Mouse (Mus musculus) liver, embryonic 15.5 days (tissue): ENCODE data around the gene N4bp2l2. TPM values are rescaled to one million over a fixed set of nuclear protein-coding genes. Genes with fewer than 3 reads are reported as not detected.

Source experiments
- ATAC-seq: fragments of 200-750 bp; cut with Nextera tagmentation; 2 replicates; pipeline ENCODE4 v1.8.0; 2017; ENCODE audit warnings: moderate number of reproducible peaks, mild to moderate bottlenecking, moderate library complexity; ENCODE audit not compliant: insufficient read depth
- H3K27ac ChIP-seq: fragments of 300-500 bp; sonication (generic); replicated peaks from 2 replicates; pipeline ENCODE4 v1.5.1; 2015; ENCODE audit warnings: mild to moderate bottlenecking, inconsistent platforms
- H3K27me3 ChIP-seq: fragments of 300-500 bp; sonication (generic); 2 replicates; pipeline ENCODE4 v1.6.1; 2015; ENCODE audit warnings: mild to moderate bottlenecking, inconsistent platforms
- H3K36me3 ChIP-seq: fragments of 300-500 bp; sonication (generic); replicated peaks from 2 replicates; pipeline ENCODE4 v1.6.1; 2015; ENCODE audit warnings: moderate library complexity, mild to moderate bottlenecking, inconsistent platforms
- H3K4me1 ChIP-seq: fragments of 300-500 bp; sonication (generic); replicated peaks from 2 replicates; pipeline ENCODE4 v1.6.1; 2015; ENCODE audit warnings: inconsistent platforms
- H3K4me2 ChIP-seq: fragments of 300-500 bp; sonication (generic); 2 replicates; pipeline ENCODE4 v1.6.1; 2015; ENCODE audit warnings: moderate library complexity, mild to moderate bottlenecking, inconsistent platforms
- H3K4me3 ChIP-seq: fragments of 300-500 bp; sonication (generic); replicated peaks from 2 replicates; pipeline ENCODE4 v1.5.1; 2015; ENCODE audit warnings: mild to moderate bottlenecking, inconsistent platforms
- H3K9ac ChIP-seq: fragments of 300-500 bp; sonication (generic); 2 replicates; pipeline ENCODE4 v1.6.1; 2015; ENCODE audit warnings: moderate library complexity, mild to moderate bottlenecking, inconsistent platforms
- H3K9me3 ChIP-seq: fragments of 300-500 bp; sonication (generic); replicated peaks from 2 replicates; pipeline ENCODE4 v1.6.1; 2016; ENCODE audit warnings: inconsistent platforms
- WGBS: fragments of 180-500 bp; shearing (Covaris S2); methylation state at CpG from one replicate; pipeline ENCODE4 v1.1.7; 2015; ENCODE audit warnings: mixed read lengths; ENCODE audit not compliant: insufficient replicate concordance; 5-methylcytosine and 5-hydroxymethylcytosine counted together
- polyA plus RNA-seq: library from polyadenylated mRNA; unstranded; fragments of >200 nt; fragmentation: Nextera tagmentation; extraction: Ambion mirVana; gene quantifications from 2 replicates; pipeline ENCODE4 v1.2.1, GENCODE M21; 2015

The N4bp2l2 gene
- polyA plus RNA-seq, 1 experiment from 2014 or later: 18.8 TPM

GRCm38 (mm10) chr5:150597088-150597487 is 68.9 kb downstream of the N4bp2l2 start, which contains the start of gene N4bp2l1:
Gene N4bp2l1, minus strand, starts transcription at chr5:150597188.
- no peak for ATAC-seq
- 0 out of 2 replicates have a peak, but pooled peaks cover under 1% of the 10 kb centered on the region for H3K36me3 ChIP-seq
- H3K27ac ChIP-seq: no peak within 1 kb of the TSS; the same call in 1 of the 2 replicates
- peak within 1 kb of the TSS; percentile 50; the same call in 1 of the 2 replicates for H3K4me2 ChIP-seq
- H3K4me1 ChIP-seq: peaks cover 70% of the 10 kb centered on the region
- H3K4me3 ChIP-seq: no peak within 1 kb of the TSS
- H3K9me3 ChIP-seq: no peaks in the 10 kb centered on the region
- no peaks in the 10 kb centered on the region for H3K27me3 ChIP-seq
- 83% methylated on average over 7 of the region's 7 CpGs for WGBS
- H3K9ac ChIP-seq: no peak within 1 kb of the TSS

- peaks cover 64% of the 10 kb centered on the region for H3K4me1 ChIP-seq
- no peak overlapping the region for H3K9ac ChIP-seq
- 30% methylated on average over 11 of the region's 11 CpGs for WGBS
- H3K9me3 ChIP-seq: no peaks in the 10 kb centered on the region
- 0 out of 2 replicates have a peak overlapping the region, but pooled peaks have one; percentile 21 for H3K27ac ChIP-seq
- H3K4me3 ChIP-seq: peak overlapping the region; percentile 92; the same call in 1 of the 2 replicates
- H3K27me3 ChIP-seq: no peaks in the 10 kb centered on the region
- peaks cover 12% of the 10 kb centered on the region; the same call in 1 of the 2 replicates for H3K36me3 ChIP-seq
- ATAC-seq: no peak
- H3K4me2 ChIP-seq: peak overlapping the region; percentile 98
Observed at GRCm38 (mm10) chr5:150595366-150596016, 70.5 kb downstream of the N4bp2l2 start.

GRCm38 (mm10) chr5:150594649-150595339 is 71.2 kb downstream of the N4bp2l2 start:
- H3K4me3 ChIP-seq: peak overlapping the region; percentile 92
- no peaks in the 10 kb centered on the region for H3K9me3 ChIP-seq
- H3K36me3 ChIP-seq: peaks cover 14% of the 10 kb centered on the region; the same call in 1 of the 2 replicates
- peak; percentile 23 for ATAC-seq
- WGBS: 11% methylated on average over 17 of the region's 17 CpGs
- peak overlapping the region; percentile 87 for H3K27ac ChIP-seq
- peaks cover 61% of the 10 kb centered on the region for H3K4me1 ChIP-seq
- no peaks in the 10 kb centered on the region for H3K27me3 ChIP-seq
- H3K4me2 ChIP-seq: peak overlapping the region; percentile 98
- peak overlapping the region; percentile 89 for H3K9ac ChIP-seq

GRCm38 (mm10) chr5:150593756-150594648 is 72.0 kb downstream of the N4bp2l2 start:
- H3K9ac ChIP-seq: peak overlapping the region; percentile 89
- ATAC-seq: peak; percentile 66
- H3K27me3 ChIP-seq: no peaks in the 10 kb centered on the region
- H3K9me3 ChIP-seq: no peaks in the 10 kb centered on the region
- H3K36me3 ChIP-seq: peaks cover 14% of the 10 kb centered on the region; the same call in 1 of the 2 replicates
- H3K4me1 ChIP-seq: peaks cover 61% of the 10 kb centered on the region
- H3K4me2 ChIP-seq: peak overlapping the region; percentile 98
- peak overlapping the region; percentile 87 for H3K27ac ChIP-seq
- WGBS: 1% methylated on average over 102 of the region's 102 CpGs
- peak overlapping the region; percentile 92 for H3K4me3 ChIP-seq

GRCm38 (mm10) chr5:150592904-150593755 is 72.9 kb downstream of the N4bp2l2 start:
- Histone ChIP-seq H3K9me3 (no peaks in the 10 kb centered on the region), H3K36me3 (peaks cover 14% of the 10 kb centered on the region; the same call in 1 of the 2 replicates), H3K27ac (peak overlapping the region; percentile 87), H3K4me3 (peak overlapping the region; percentile 92), H3K4me1 (peaks cover 56% of the 10 kb centered on the region), H3K27me3 (no peaks in the 10 kb centered on the region), H3K9ac (peak overlapping the region; percentile 89), H3K4me2 (peak overlapping the region; percentile 98)
- ATAC-seq: peak; percentile 73
- 5% methylated on average over 40 of the region's 40 CpGs for WGBS

GRCm38 (mm10) chr5:150592186-150592903 is 73.6 kb downstream of the N4bp2l2 start:
- Histone ChIP-seq H3K4me3 (peak overlapping the region; percentile 92), H3K27me3 (no peaks in the 10 kb centered on the region), H3K9ac (peak overlapping the region; percentile 89), H3K4me1 (peaks cover 49% of the 10 kb centered on the region), H3K4me2 (peak overlapping the region; percentile 98), H3K27ac (peak overlapping the region; percentile 87), H3K9me3 (no peaks in the 10 kb centered on the region), H3K36me3 (peaks cover 14% of the 10 kb centered on the region; the same call in 1 of the 2 replicates)
- no peak for ATAC-seq
- WGBS: 47% methylated on average over 13 of the region's 13 CpGs

GRCm38 (mm10) chr5:150589945-150590344 is 76.0 kb downstream of the N4bp2l2 start:
- no peaks in the 10 kb centered on the region for H3K9me3 ChIP-seq
- H3K36me3 ChIP-seq: peaks cover 14% of the 10 kb centered on the region; the same call in 1 of the 2 replicates
- H3K4me1 ChIP-seq: peaks cover 53% of the 10 kb centered on the region
- no peak for ATAC-seq
- H3K4me3 ChIP-seq: no peak overlapping the region
- H3K9ac ChIP-seq: no peak overlapping the region
- no peaks in the 10 kb centered on the region for H3K27me3 ChIP-seq
- H3K27ac ChIP-seq: no peak overlapping the region
- no peak overlapping the region for H3K4me2 ChIP-seq
- WGBS: 72% methylated on average over 2 of the region's 2 CpGs

GRCm38 (mm10) chr5:150584337-150584729 is 81.7 kb downstream of the N4bp2l2 start:
- H3K27ac ChIP-seq: peak overlapping the region; percentile 25; the same call in 1 of the 2 replicates
- H3K4me2 ChIP-seq: no peak overlapping the region
- no peak overlapping the region for H3K4me3 ChIP-seq
- H3K9me3 ChIP-seq: no peaks in the 10 kb centered on the region
- H3K9ac ChIP-seq: no peak overlapping the region
- no peaks in the 10 kb centered on the region for H3K27me3 ChIP-seq
- no peaks in the 10 kb centered on the region for H3K36me3 ChIP-seq
- 54% methylated on average over 6 of the region's 6 CpGs for WGBS
- H3K4me1 ChIP-seq: peaks cover 59% of the 10 kb centered on the region
- no peak for ATAC-seq

GRCm38 (mm10) chr5:150583622-150584336 is 82.2 kb downstream of the N4bp2l2 start:
- 52% methylated on average over 5 of the region's 5 CpGs for WGBS
- Histone ChIP-seq H3K36me3 (no peaks in the 10 kb centered on the region), H3K9me3 (no peaks in the 10 kb centered on the region), H3K4me2 (no peak overlapping the region), H3K9ac (no peak overlapping the region), H3K4me3 (no peak overlapping the region), H3K4me1 (peaks cover 59% of the 10 kb centered on the region), H3K27me3 (no peaks in the 10 kb centered on the region), H3K27ac (peak overlapping the region; percentile 25; the same call in 1 of the 2 replicates)
- ATAC-seq: peak; percentile 17; the same call in 1 of the 2 replicates
